Mouse (Mus musculus) hindbrain, embryonic 13.5 days (tissue): ENCODE measurements around the gene Fbxo31. TPM values are rescaled to one million over a fixed set of nuclear protein-coding genes. Genes with fewer than 3 reads are reported as not detected.

Source experiments
- polyA plus RNA-seq: library from polyadenylated mRNA; unstranded; fragments of >200 nt; fragmentation: Nextera tagmentation; extraction: Ambion mirVana; gene quantifications from 2 replicates; pipeline ENCODE4 v1.2.1, GENCODE M21; 2015

Fbxo31 gene
- polyA plus RNA-seq, 1 experiment from 2014 or later: 24.4 TPM

Other genes starting within 250 kb of the Fbxo31 start
- not detected in 2 replicates for gene 1700018B08Rik, start 34.5 kb downstream of the Fbxo31 start, polyA plus RNA-seq
- gene Map1lc3b, start 11.6 kb upstream of the Fbxo31 start, polyA plus RNA-seq: 372 and 374 TPM in 2 replicates
- gene Zcchc14, start 74.1 kb upstream of the Fbxo31 start, polyA plus RNA-seq: 27.5 and 28.3 TPM in 2 replicates
- gene Jph3, start 150.8 kb upstream of the Fbxo31 start, polyA plus RNA-seq: 87.0 and 90.0 TPM in 2 replicates